Mouse (Mus musculus) ES-Bruce4 (cell line): Measurements from ENCODE around the gene Neurl1a.

Experiments
- CTCF ChIP-seq: IDR thresholded peaks from one replicate; pipeline ENCODE4 v1.8.1; 2011; ENCODE audit warnings: low read depth, low read length
- EP300 ChIP-seq: IDR thresholded peaks from 2 replicates; pipeline ENCODE4 v1.6.1; 2011; ENCODE audit warnings: low read depth, low read length; ENCODE audit not compliant: insufficient read depth

DNA sequence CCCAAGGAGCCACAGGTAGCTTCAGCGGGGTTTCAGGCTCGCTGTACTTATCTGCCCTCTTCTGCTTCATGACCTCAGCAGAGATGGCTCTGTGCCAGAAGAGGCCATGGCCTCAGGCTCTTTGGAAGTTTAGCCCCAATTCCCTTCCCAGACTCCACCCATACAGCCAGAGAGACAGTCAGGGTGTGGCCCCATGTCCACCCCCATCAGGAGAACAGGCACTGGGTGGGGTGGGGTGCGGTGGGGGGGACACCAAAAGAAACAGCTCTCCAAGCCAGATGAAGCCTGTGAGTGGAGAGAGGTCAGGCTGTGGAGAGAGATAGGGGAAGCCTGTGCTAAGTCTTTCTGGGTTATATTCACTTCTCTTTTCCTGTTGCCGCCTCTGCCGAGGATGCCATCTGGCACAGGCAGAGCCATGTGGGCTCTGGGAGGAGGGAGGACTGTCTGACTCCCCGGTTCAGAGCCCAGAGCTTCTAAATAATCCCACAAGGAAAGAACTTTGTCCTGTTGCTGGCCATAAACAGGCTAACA lies 41.5 kb upstream of the Neurl1a start:
- TF ChIP-seq EP300 = peak; percentile 60; the same call in 1 of the 2 replicates
- TF ChIP-seq CTCF = no peak
